Mouse (Mus musculus): Measurements from ENCODE around the gene Rplp1. TPM values are rescaled to one million over a fixed set of nuclear protein-coding genes. Genes with fewer than 3 reads are reported as not detected.

The Rplp1 gene
- polyA plus RNA-seq, 1 experiment from 2014 or later: 1,617 TPM

- ATAC-seq (ENCODE audit: insufficient read depth) (no peak), DNase-seq (peak; percentile 68)
- 44% methylated on average over 8 of the region's 8 CpGs for WGBS
- H3K4me1 ChIP-seq (ENCODE audit: insufficient read depth): peaks cover 5% of the 10 kb centered on the region; the same call in 1 of the 2 replicates
- no peak overlapping the region for H3K4me3 ChIP-seq (ENCODE audit: low read depth, low read length)
- H3K27ac ChIP-seq (ENCODE audit: low read depth): peak overlapping the region; percentile 19; the same call in 1 of the 2 replicates
- H3K27me3 ChIP-seq (ENCODE audit: insufficient read depth, low read length): peaks cover 8% of the 10 kb centered on the region; the same call in 1 of the 2 replicates
- no peak overlapping the region for H3K9ac ChIP-seq
- H3K4me2 ChIP-seq: no peak overlapping the region
- no peaks in the 10 kb centered on the region for H3K9me3 ChIP-seq (ENCODE audit: low read depth, low read length)
- no peaks in the 10 kb centered on the region for H3K36me3 ChIP-seq (ENCODE audit: insufficient read depth)
- no peak for TF ChIP-seq CTCF (IDR thresholded peaks at IDR 0.05; ENCODE audit: low read depth)
These were observed 19.3 kb downstream of the Rplp1 start for GRCm38 (mm10) chr9:61895014-61895413.

- DNase-seq (peak; percentile 44), ATAC-seq (ENCODE audit: insufficient read depth) (no peak)
- H3K4me1 ChIP-seq (ENCODE audit: insufficient read depth): peaks cover 5% of the 10 kb centered on the region; the same call in 1 of the 2 replicates
- no peaks in the 10 kb centered on the region for H3K9me3 ChIP-seq (ENCODE audit: low read depth, low read length)
- no peak overlapping the region for H3K27ac ChIP-seq (ENCODE audit: low read depth)
- no peaks in the 10 kb centered on the region for H3K27me3 ChIP-seq (ENCODE audit: insufficient read depth, low read length)
- 47% methylated on average over 8 of the region's 8 CpGs for WGBS
- no peak overlapping the region for H3K4me2 ChIP-seq
- H3K4me3 ChIP-seq (ENCODE audit: low read depth, low read length): no peak overlapping the region
- no peak for TF ChIP-seq CTCF (IDR thresholded peaks at IDR 0.05; ENCODE audit: low read depth)
- H3K9ac ChIP-seq: no peak overlapping the region
- no peaks in the 10 kb centered on the region for H3K36me3 ChIP-seq (ENCODE audit: insufficient read depth)
These were observed 24.5 kb downstream of the Rplp1 start for GRCm38 (mm10) chr9:61889855-61890254.

GRCm38 (mm10) chr9:61887661-61888379 lies 26.5 kb downstream of the Rplp1 start:
- no peak for ATAC-seq (ENCODE audit: insufficient read depth)
- no peaks in the 10 kb centered on the region for H3K4me1 ChIP-seq (ENCODE audit: insufficient read depth)
- H3K9me3 ChIP-seq (ENCODE audit: low read depth, low read length): no peaks in the 10 kb centered on the region
- H3K9ac ChIP-seq: no peak overlapping the region
- no peaks in the 10 kb centered on the region for H3K36me3 ChIP-seq (ENCODE audit: insufficient read depth)
- no peak overlapping the region for H3K27ac ChIP-seq (ENCODE audit: low read depth)
- H3K27me3 ChIP-seq (ENCODE audit: insufficient read depth, low read length): no peaks in the 10 kb centered on the region
- H3K4me3 ChIP-seq (ENCODE audit: low read depth, low read length): no peak overlapping the region
- no peak overlapping the region for H3K4me2 ChIP-seq
- DNase-seq: peak; percentile 31
- 55% methylated on average over 11 of the region's 11 CpGs for WGBS
- TF ChIP-seq CTCF (IDR thresholded peaks at IDR 0.05; ENCODE audit: low read depth): no peak

- Histone ChIP-seq H3K4me1 (ENCODE audit: insufficient read depth) (no peaks in the 10 kb centered on the region), H3K4me3 (ENCODE audit: low read depth, low read length) (no peak overlapping the region), H3K27ac (ENCODE audit: low read depth) (no peak overlapping the region), H3K27me3 (ENCODE audit: insufficient read depth, low read length) (no peaks in the 10 kb centered on the region), H3K9ac (no peak overlapping the region), H3K9me3 (ENCODE audit: low read depth, low read length) (no peaks in the 10 kb centered on the region), H3K4me2 (no peak overlapping the region), H3K36me3 (ENCODE audit: insufficient read depth) (no peaks in the 10 kb centered on the region)
- TF ChIP-seq CTCF (IDR thresholded peaks at IDR 0.05; ENCODE audit: low read depth): no peak
- WGBS: 84% methylated on average over 7 of the region's 7 CpGs
- ATAC-seq (ENCODE audit: insufficient read depth) (no peak), DNase-seq (no peak)
These were observed 28.4 kb downstream of the Rplp1 start for GRCm38 (mm10) chr9:61885964-61886363.

GRCm38 (mm10) chr9:61884936-61885335 lies 29.4 kb downstream of the Rplp1 start:
- H3K27me3 ChIP-seq (ENCODE audit: insufficient read depth, low read length): no peaks in the 10 kb centered on the region
- H3K4me3 ChIP-seq (ENCODE audit: low read depth, low read length): no peak overlapping the region
- no peak overlapping the region for H3K9ac ChIP-seq
- TF ChIP-seq CTCF (IDR thresholded peaks at IDR 0.05; ENCODE audit: low read depth): no peak
- no peak overlapping the region for H3K4me2 ChIP-seq
- no peak overlapping the region for H3K27ac ChIP-seq (ENCODE audit: low read depth)
- no peaks in the 10 kb centered on the region for H3K9me3 ChIP-seq (ENCODE audit: low read depth, low read length)
- 64% methylated on average over 13 of the region's 13 CpGs for WGBS
- DNase-seq: no peak
- H3K36me3 ChIP-seq (ENCODE audit: insufficient read depth): no peaks in the 10 kb centered on the region
- ATAC-seq (ENCODE audit: insufficient read depth): no peak
- no peaks in the 10 kb centered on the region for H3K4me1 ChIP-seq (ENCODE audit: insufficient read depth)

- Histone ChIP-seq H3K4me3 (ENCODE audit: low read depth, low read length) (no peak overlapping the region), H3K27ac (ENCODE audit: low read depth) (no peak overlapping the region), H3K27me3 (ENCODE audit: insufficient read depth, low read length) (no peaks in the 10 kb centered on the region), H3K36me3 (ENCODE audit: insufficient read depth) (no peaks in the 10 kb centered on the region), H3K9me3 (ENCODE audit: low read depth, low read length) (no peaks in the 10 kb centered on the region), H3K4me1 (ENCODE audit: insufficient read depth) (no peaks in the 10 kb centered on the region), H3K4me2 (no peak overlapping the region), H3K9ac (no peak overlapping the region)
- DNase-seq (no peak), ATAC-seq (ENCODE audit: insufficient read depth) (no peak)
- no peak for TF ChIP-seq CTCF (IDR thresholded peaks at IDR 0.05; ENCODE audit: low read depth)
- WGBS: 81% methylated on average over 7 of the region's 7 CpGs
These were observed 30.0 kb downstream of the Rplp1 start for GRCm38 (mm10) chr9:61884375-61884774.

GRCm38 (mm10) chr9:61882179-61882578 lies 32.2 kb downstream of the Rplp1 start:
- H3K9ac ChIP-seq: no peak overlapping the region
- 72% methylated on average over 3 of the region's 3 CpGs for WGBS
- H3K4me1 ChIP-seq (ENCODE audit: insufficient read depth): peaks cover 6% of the 10 kb centered on the region
- no peaks in the 10 kb centered on the region for H3K27me3 ChIP-seq (ENCODE audit: insufficient read depth, low read length)
- H3K36me3 ChIP-seq (ENCODE audit: insufficient read depth): no peaks in the 10 kb centered on the region
- H3K27ac ChIP-seq (ENCODE audit: low read depth): no peak overlapping the region
- ATAC-seq (ENCODE audit: insufficient read depth) (no peak), DNase-seq (no peak)
- TF ChIP-seq CTCF (IDR thresholded peaks at IDR 0.05; ENCODE audit: low read depth): no peak
- no peaks in the 10 kb centered on the region for H3K9me3 ChIP-seq (ENCODE audit: low read depth, low read length)
- H3K4me3 ChIP-seq (ENCODE audit: low read depth, low read length): no peak overlapping the region
- no peak overlapping the region for H3K4me2 ChIP-seq

Data from lung, embryonic 14.5 days (tissue).